Mouse (Mus musculus): ENCODE measurements around the gene Foxj1. TPM values are rescaled to one million over a fixed set of nuclear protein-coding genes. Genes with fewer than 3 reads are reported as not detected.
"Not testable (repeated sequence)": the region's sequence is repeated elsewhere in the genome, so short reads cannot be mapped to it uniquely, and the experiment has no call there.

Gene Foxj1
- polyA plus RNA-seq, 1 experiment from 2014 or later = 0.15 TPM

DNA sequence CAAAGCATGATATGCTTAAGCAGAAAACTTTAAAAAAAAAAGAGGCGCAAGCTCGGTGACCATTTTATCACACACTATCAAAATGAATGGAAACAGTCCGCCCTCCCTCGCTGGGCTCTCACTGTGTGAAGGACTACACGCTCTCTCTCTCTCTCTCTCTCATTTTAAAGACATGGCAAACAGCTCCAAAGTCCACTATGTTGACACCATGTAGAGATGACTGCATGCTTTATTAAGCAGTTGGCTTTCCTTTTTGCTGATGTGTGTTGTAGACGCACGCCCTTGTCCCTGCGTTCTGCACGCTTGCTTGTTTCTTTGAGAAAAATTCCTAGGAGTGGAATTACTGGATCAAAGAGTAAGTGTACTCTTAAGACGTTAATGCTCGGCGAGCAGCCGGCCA is 30.2 kb upstream of the Foxj1 start:
- no peak overlapping the region for H3K9ac ChIP-seq
- no peak overlapping the region for H3K4me2 ChIP-seq
- H3K27ac ChIP-seq = peak overlapping the region; percentile 4
- H3K9me3 ChIP-seq = no peaks in the 10 kb centered on the region
- no peak overlapping the region for H3K4me3 ChIP-seq
- no peaks in the 10 kb centered on the region for H3K27me3 ChIP-seq
- no peak for ATAC-seq (ENCODE audit: insufficient number of reproducible peaks, low FRiP score, low TSS enrichment, low read depth)
- WGBS = 30% methylated on average over 13 of the region's 13 CpGs
- H3K36me3 ChIP-seq = 0 out of 2 replicates have a peak, but pooled peaks cover 2% of the 10 kb centered on the region
- H3K4me1 ChIP-seq = peaks cover 19% of the 10 kb centered on the region

DNA sequence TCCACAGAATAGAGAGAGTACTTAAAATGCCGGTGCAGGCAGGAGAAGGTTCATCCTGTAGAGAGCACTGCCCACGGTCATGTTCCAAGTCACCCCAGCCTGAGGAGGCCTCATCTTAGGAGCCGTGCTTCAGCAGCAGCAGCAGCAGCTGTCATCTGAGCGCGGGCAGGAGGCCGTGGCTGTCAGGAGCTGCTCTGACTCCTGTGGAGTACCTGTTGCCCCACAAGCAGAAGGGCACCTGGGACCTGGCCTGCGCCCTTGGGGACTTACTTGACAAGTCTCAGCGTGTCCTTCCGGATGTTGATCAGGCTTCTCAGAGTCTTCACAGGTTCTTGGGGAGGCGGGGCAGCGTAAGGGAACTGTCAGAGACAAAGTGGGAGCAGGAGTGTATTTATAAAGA is 26.8 kb upstream of the Foxj1 start:
- Histone ChIP-seq H3K4me2 (no peak overlapping the region), H3K9ac (no peak overlapping the region), H3K4me3 (no peak overlapping the region), H3K9me3 (no peaks in the 10 kb centered on the region), H3K27ac (no peak overlapping the region), H3K36me3 (peaks cover 7% of the 10 kb centered on the region; the same call in 1 of the 2 replicates), H3K4me1 (peaks cover 11% of the 10 kb centered on the region), H3K27me3 (no peaks in the 10 kb centered on the region)
- WGBS = 50% methylated on average over 11 of the region's 11 CpGs
- ATAC-seq (ENCODE audit: insufficient number of reproducible peaks, low FRiP score, low TSS enrichment, low read depth) = no peak

DNA sequence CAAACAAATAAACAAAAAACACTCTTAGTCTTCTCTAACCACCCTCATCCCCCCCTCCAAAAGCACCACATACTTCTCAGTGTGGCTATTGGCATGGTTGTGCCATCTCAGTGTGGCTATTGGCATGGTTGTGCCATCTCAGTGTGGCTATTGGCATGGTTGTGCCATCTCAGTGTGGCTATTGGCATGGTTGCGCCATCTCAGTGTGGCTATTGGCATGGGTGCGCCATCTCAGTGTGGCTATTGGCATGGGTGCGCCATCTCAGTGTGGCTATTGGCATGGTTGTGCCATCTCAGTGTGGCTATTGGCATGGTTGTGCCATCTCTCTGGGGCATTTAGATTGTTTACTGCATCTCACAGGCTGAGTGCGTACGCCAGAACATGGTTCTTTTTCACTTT is 25.7 kb upstream of the Foxj1 start:
- not testable (repeated sequence) for H3K9ac ChIP-seq; H3K4me1 ChIP-seq; H3K4me3 ChIP-seq; H3K27ac ChIP-seq; H3K4me2 ChIP-seq; H3K9me3 ChIP-seq; ATAC-seq (ENCODE audit: insufficient number of reproducible peaks, low FRiP score, low TSS enrichment, low read depth); H3K27me3 ChIP-seq
- WGBS = 97% methylated on average over 5 of the region's 5 CpGs
- peaks cover 12% of the 10 kb centered on the region; the same call in 1 of the 2 replicates for H3K36me3 ChIP-seq

DNA sequence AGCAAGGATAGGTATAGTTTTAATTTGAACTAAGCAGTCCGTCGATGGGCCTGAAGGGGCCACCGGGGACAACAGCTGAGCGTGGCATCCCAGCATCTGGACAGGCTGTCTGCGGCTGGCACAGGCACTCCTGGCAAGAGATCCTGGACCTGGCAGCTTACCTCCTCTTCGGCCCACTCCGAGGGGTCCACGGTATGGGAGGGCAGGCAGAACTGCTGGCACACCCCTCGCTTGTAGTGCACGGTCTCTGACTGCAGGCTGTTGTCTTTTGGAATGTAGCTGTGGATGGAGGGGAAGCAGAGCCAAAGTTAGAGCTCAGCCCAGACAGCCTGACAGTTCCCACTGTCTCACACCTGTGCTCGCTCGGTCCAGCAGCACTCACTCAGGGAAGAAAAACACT is 24.5 kb upstream of the Foxj1 start:
- no peak overlapping the region for H3K9ac ChIP-seq
- no peaks in the 10 kb centered on the region for H3K9me3 ChIP-seq
- WGBS = 78% methylated on average over 12 of the region's 12 CpGs
- peaks cover 25% of the 10 kb centered on the region for H3K36me3 ChIP-seq
- no peak overlapping the region for H3K4me3 ChIP-seq
- no peak for ATAC-seq (ENCODE audit: insufficient number of reproducible peaks, low FRiP score, low TSS enrichment, low read depth)
- 0 out of 2 replicates have a peak, but pooled peaks cover 3% of the 10 kb centered on the region for H3K4me1 ChIP-seq
- H3K27me3 ChIP-seq = no peaks in the 10 kb centered on the region
- H3K27ac ChIP-seq = peak overlapping the region; percentile 22; the same call in 1 of the 2 replicates
- H3K4me2 ChIP-seq = no peak overlapping the region

DNA sequence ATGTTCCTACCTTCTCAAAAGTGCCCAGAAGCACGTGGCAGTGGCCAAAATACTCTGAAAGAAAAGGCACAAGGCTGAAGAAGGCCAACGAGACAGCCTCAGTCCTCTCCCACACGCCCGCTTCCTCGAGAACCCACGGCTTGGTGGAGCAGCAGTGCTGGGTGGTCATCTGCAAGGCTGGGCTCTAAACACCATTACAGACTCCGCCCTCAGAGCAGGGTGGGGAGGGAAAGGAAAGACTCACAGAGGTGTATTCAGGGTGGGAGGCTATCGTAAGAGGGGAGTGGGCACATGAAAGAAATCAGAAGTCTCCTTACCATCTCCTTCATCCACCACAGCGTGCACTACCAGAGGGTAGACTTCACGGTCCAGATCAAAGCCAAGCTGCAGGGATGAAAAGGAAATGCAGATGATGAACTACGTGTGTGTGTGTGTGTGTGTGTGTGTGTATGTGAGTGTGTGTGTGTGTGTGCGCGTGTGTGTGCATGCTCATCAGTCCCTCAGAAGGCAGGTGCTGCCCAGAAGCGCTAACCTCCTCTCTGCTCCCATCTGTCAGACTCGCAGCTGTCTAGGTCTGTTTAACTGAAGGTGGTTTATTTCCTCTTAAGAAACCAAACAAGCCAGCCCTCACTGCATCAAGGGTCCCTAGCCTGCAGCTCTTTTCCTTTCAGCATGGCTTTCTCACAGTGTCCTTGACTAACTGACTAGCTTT is 23.9 kb upstream of the Foxj1 start:
- Histone ChIP-seq H3K4me1 (0 out of 2 replicates have a peak, but pooled peaks cover 3% of the 10 kb centered on the region), H3K4me3 (no peak overlapping the region), H3K9me3 (no peaks in the 10 kb centered on the region), H3K36me3 (peaks cover 30% of the 10 kb centered on the region), H3K4me2 (no peak overlapping the region), H3K27me3 (no peaks in the 10 kb centered on the region), H3K27ac (no peak overlapping the region), H3K9ac (no peak overlapping the region)
- WGBS = 64% methylated on average over 15 of the region's 15 CpGs
- ATAC-seq (ENCODE audit: insufficient number of reproducible peaks, low FRiP score, low TSS enrichment, low read depth) = no peak

DNA sequence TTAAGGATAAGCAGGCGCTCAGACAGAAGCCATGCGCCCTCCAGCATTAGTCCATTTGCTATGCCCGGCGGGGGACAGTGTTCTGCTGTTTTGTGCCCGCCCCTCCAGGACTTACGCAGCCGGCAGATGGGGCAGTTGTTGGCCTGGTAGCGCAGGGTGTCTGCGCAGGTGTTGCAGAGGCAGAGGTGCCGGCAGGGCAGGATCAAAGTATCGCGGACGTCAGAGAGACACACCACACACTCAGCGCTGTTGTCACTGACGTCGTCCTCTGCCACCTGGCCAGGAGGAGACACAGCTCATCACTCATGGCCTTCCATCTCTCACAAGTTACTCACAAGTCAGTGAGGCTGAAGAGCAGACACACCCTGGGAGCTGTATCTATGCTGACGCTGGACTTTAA is 19.3 kb upstream of the Foxj1 start:
- no peak overlapping the region for H3K27ac ChIP-seq
- H3K36me3 ChIP-seq = peaks cover 35% of the 10 kb centered on the region
- no peak for ATAC-seq (ENCODE audit: insufficient number of reproducible peaks, low FRiP score, low TSS enrichment, low read depth)
- H3K4me2 ChIP-seq = no peak overlapping the region
- no peaks in the 10 kb centered on the region for H3K27me3 ChIP-seq
- H3K4me3 ChIP-seq = no peak overlapping the region
- 44% methylated on average over 17 of the region's 17 CpGs for WGBS
- H3K9ac ChIP-seq = no peak overlapping the region
- H3K9me3 ChIP-seq = no peaks in the 10 kb centered on the region
- 0 out of 2 replicates have a peak, but pooled peaks cover under 1% of the 10 kb centered on the region for H3K4me1 ChIP-seq

DNA sequence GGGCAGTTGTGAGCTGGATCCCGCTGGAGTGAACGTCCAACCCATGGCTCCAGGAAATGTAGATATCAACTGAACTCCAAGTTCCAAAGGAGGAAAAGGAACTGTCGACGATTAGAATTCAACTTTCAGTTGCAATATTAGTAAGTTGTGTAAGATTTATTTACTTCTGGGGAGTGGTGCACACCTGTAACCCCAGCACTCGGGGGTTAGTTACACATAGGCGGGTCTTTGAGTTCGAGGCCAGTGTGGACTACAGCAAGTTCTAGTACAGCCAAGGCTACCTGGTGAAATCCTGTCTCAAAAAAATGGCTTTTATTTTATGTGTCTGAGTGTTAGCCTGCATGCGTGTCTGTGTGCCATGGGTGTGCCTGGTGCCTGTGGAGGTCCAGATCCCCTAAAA is 18.3 kb upstream of the Foxj1 start:
- Histone ChIP-seq H3K4me2 (no peak overlapping the region), H3K36me3 (peaks cover 40% of the 10 kb centered on the region), H3K4me1 (no peaks in the 10 kb centered on the region), H3K27ac (no peak overlapping the region), H3K9ac (no peak overlapping the region), H3K27me3 (no peaks in the 10 kb centered on the region), H3K4me3 (no peak overlapping the region), H3K9me3 (no peaks in the 10 kb centered on the region)
- 87% methylated on average over 8 of the region's 8 CpGs for WGBS
- ATAC-seq (ENCODE audit: insufficient number of reproducible peaks, low FRiP score, low TSS enrichment, low read depth) = no peak

DNA sequence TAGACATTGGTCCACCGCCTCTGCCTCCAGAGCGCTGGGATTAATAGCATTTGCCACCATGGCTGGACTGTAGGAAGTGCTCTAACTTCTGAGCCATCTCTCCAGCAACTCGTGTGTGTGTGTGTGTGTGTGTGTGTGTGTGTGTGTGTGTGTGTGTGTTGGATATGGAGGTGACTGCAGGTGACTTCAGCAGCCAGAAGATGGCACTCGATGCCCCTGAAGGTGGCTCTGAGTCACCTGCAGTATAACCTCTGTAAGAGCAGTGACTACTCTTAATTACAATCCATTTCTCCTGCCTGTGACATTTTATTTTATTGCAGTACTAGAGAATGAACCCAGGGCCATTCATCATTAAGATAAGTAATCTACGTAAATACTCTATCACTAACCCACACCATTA is 16.1 kb upstream of the Foxj1 start:
- Histone ChIP-seq H3K4me3 (no peak overlapping the region), H3K27ac (no peak overlapping the region), H3K4me2 (no peak overlapping the region), H3K27me3 (no peaks in the 10 kb centered on the region), H3K9me3 (no peaks in the 10 kb centered on the region), H3K4me1 (no peaks in the 10 kb centered on the region), H3K36me3 (peaks cover 56% of the 10 kb centered on the region), H3K9ac (no peak overlapping the region)
- 91% methylated on average over 5 of the region's 5 CpGs for WGBS
- ATAC-seq (ENCODE audit: insufficient number of reproducible peaks, low FRiP score, low TSS enrichment, low read depth) = no peak

DNA sequence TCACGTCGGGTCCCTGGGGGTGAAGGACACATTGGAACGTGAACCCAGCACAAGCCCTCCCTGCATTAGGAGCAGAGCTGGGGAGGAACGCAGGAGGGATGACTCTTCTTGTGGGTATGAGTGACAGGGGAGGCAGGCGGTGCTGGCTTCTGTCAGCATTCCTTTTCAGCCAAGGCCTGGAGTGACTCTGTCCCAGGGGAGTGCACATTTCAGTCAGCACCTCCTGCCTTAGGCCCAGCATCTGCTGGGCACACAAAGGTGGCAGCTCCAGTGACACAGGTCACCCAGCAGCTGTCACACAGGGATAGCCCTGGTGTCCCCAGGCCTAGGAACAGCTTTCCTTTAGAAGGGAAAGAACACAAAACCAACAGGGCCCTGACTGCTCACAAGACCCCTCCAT is 12.8 kb upstream of the Foxj1 start:
- H3K27me3 ChIP-seq = no peaks in the 10 kb centered on the region
- WGBS = 72% methylated on average over 5 of the region's 5 CpGs
- H3K36me3 ChIP-seq = peaks cover 55% of the 10 kb centered on the region
- no peak overlapping the region for H3K4me2 ChIP-seq
- H3K4me1 ChIP-seq = no peaks in the 10 kb centered on the region
- H3K27ac ChIP-seq = no peak overlapping the region
- H3K9me3 ChIP-seq = no peaks in the 10 kb centered on the region
- H3K9ac ChIP-seq = no peak overlapping the region
- no peak overlapping the region for H3K4me3 ChIP-seq
- no peak; the same call in 1 of the 2 replicates for ATAC-seq (ENCODE audit: insufficient number of reproducible peaks, low FRiP score, low TSS enrichment, low read depth)

DNA sequence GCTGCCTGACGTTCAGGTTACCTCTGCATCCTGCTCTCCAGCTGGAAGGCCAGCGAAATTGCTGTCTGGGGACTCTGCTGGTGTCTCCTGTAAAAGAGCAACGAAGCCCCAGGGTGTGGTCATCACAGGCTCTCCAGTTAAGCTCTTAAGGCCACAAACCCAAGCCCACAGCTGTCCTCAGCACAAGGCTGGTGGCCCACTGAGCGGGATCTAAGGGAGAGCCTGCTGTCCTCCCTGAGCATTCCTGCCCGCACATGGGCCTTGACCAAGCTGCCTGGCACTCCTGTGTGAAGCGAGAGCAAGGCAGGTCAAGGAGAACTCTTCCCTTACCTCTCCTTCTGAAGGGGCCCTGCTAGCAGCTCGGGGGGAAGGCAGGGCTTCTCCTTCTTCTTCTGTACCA is 11.8 kb upstream of the Foxj1 start:
- Histone ChIP-seq H3K27ac (no peak overlapping the region), H3K4me2 (no peak overlapping the region), H3K9ac (no peak overlapping the region), H3K36me3 (peaks cover 55% of the 10 kb centered on the region), H3K9me3 (no peaks in the 10 kb centered on the region), H3K27me3 (no peaks in the 10 kb centered on the region), H3K4me3 (no peak overlapping the region), H3K4me1 (no peaks in the 10 kb centered on the region)
- ATAC-seq (ENCODE audit: insufficient number of reproducible peaks, low FRiP score, low TSS enrichment, low read depth) = no peak
- 71% methylated on average over 7 of the region's 7 CpGs for WGBS

DNA sequence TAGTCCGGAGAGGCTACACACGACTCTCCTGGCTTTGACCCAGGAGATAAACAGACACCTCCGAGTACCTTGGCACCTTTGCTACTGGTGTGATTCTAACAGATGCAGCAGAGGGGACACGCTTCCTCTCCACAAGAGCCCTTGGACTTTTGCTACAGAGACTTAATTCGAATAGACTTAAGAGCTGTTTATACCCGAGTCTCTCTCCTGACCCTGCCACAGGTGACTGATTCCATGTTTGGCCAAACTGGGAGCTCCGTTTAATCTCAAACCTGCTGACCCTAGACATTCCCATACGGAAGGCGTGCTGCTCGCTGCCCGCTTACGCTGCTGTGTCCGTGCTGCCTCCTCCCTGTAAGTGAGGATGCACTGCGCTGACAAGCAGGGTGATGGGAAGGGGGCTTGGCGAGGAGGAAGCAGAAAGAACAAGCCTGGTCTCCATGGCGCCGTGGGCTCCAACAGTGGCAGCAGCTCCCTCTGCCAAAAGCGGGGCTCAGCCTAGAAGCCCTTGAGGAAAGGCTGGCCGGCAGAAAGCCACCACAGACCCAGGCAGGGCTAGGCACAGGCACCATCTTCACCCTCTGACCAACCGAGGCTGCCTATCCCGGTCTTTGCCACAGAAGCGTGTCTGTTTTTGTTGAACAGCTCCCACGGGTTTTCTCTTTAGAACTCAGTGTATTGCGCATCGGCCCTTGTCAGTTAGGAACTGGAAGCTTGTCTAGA is 7.0 kb upstream of the Foxj1 start:
- H3K36me3 ChIP-seq = peaks cover 39% of the 10 kb centered on the region
- H3K27ac ChIP-seq = no peak overlapping the region
- H3K9me3 ChIP-seq = no peaks in the 10 kb centered on the region
- no peak overlapping the region for H3K4me3 ChIP-seq
- no peaks in the 10 kb centered on the region for H3K4me1 ChIP-seq
- no peaks in the 10 kb centered on the region; the same call in 1 of the 2 replicates for H3K27me3 ChIP-seq
- H3K9ac ChIP-seq = no peak overlapping the region
- no peak overlapping the region for H3K4me2 ChIP-seq
- ATAC-seq (ENCODE audit: insufficient number of reproducible peaks, low FRiP score, low TSS enrichment, low read depth) = no peak
- whole genome bisulfite sequencing = 80% methylated on average over 25 of the region's 25 CpGs

DNA sequence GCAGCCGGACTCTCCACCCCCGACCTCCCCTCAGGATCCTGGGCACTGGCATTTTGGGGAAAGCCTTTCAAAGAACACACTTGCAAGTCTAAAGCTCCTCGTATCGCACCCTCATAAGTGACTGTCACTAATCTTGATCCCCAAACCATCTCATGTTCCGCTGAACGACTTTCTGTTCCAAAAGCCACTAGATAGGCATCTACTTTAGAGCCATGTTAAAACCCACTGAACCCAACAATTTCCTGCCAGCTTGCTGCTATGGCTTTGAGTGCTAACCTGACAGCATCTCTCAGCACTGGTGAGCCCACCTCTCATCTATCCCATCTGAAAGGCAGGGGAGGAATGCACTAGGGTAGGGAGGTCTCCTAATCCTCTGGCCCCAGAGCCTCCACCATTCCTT is 2.3 kb upstream of the Foxj1 start:
- Histone ChIP-seq H3K27me3 (peaks cover 24% of the 10 kb centered on the region), H3K9ac (no peak overlapping the region), H3K9me3 (no peaks in the 10 kb centered on the region), H3K27ac (no peak overlapping the region), H3K4me1 (peaks cover 30% of the 10 kb centered on the region), H3K4me3 (no peak overlapping the region), H3K36me3 (peaks cover 8% of the 10 kb centered on the region), H3K4me2 (no peak overlapping the region)
- 75% methylated on average over 6 of the region's 6 CpGs for WGBS
- ATAC-seq (ENCODE audit: insufficient number of reproducible peaks, low FRiP score, low TSS enrichment, low read depth) = no peak

Data from limb, embryonic 15.5 days (tissue).